Mouse (Mus musculus) testis, adult 2 months (tissue): ENCODE measurements around the gene Vps52. TPM values are rescaled to one million over a fixed set of nuclear protein-coding genes. Genes with fewer than 3 reads are reported as not detected.

Source experiments
- H3K27ac ChIP-seq: fragments of 200-500 bp; 2 replicates; pipeline ENCODE4 v1.5.1; 2012; ENCODE audit warnings: low read depth, low read length; ENCODE audit not compliant: control insufficient read depth, insufficient read depth
- H3K27me3 ChIP-seq: fragments of 200-500 bp; 2 replicates; pipeline ENCODE4 v1.6.1; 2012; ENCODE audit warnings: mild to moderate bottlenecking, low read length, moderate library complexity; ENCODE audit not compliant: control insufficient read depth, insufficient read depth
- H3K36me3 ChIP-seq: fragments of 200-500 bp; 2 replicates; pipeline ENCODE4 v1.6.1; 2012; ENCODE audit warnings: mild to moderate bottlenecking, low read length; ENCODE audit not compliant: control insufficient read depth, insufficient read depth
- H3K4me1 ChIP-seq: fragments of 200-500 bp; 2 replicates; pipeline ENCODE4 v1.6.1; 2012; ENCODE audit warnings: low read length; ENCODE audit not compliant: control insufficient read depth, insufficient read depth
- H3K4me3 ChIP-seq: fragments of 200-500 bp; 2 replicates; pipeline ENCODE4 v1.5.1; 2012; ENCODE audit warnings: low read depth, mild to moderate bottlenecking, low read length, moderate library complexity, mixed read lengths; ENCODE audit not compliant: control insufficient read depth
- CTCF ChIP-seq: fragments of 200-500 bp; IDR thresholded peaks from 2 replicates; pipeline ENCODE4 v1.5.1; 2012; ENCODE audit warnings: low read depth, mild to moderate bottlenecking, inconsistent platforms, low read length, moderate library complexity; ENCODE audit not compliant: control insufficient read depth, insufficient read depth, insufficient replicate concordance
- POLR2A ChIP-seq: fragments of 200-500 bp; IDR thresholded peaks from 2 replicates; pipeline ENCODE4 v1.6.1; 2012; ENCODE audit warnings: low read depth, mild to moderate bottlenecking, inconsistent platforms, low read length, moderate library complexity; ENCODE audit not compliant: control insufficient read depth
- polyA plus RNA-seq: library from polyadenylated mRNA; depleted of rRNA; stranded (reverse); fragments of >200 nt; gene quantifications from 2 replicates; pipeline ENCODE4 v1.2.3, GENCODE M21; 2012; rRNA removed

The Vps52 gene
- 45.7 and 48.5 TPM in 2 replicates for polyA plus RNA-seq

DNA sequence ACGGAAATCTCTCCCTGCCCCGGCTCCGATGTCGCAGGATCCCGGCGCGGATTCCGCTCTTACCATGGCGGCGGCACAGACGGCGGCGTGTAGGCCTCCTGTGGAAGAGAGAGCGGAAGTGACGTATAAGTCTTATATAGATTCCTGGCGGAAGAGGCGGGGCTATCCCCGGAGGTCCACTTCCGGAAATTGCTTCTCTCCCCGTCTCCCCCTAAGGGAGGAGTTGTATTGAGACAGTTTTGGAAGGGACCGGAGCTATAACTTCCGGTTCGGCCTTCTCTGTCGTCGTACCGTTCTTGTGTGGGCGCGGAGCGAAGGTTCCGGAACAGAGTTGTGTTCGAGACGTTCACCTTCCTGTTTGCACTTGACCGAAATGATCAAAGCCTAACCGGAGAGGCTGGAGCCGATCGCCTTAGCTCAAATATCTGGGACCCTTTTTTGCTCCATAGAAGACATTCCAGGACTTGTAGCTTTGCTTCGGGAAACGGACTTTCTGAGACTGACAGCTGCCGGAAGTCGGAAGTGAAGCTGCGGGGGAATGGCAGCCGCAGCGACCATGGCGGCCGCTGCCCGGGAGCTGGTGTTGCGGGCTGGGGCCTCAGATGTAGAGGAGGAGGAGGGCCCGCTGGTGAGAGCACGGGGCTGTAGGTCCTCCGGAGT, at the start of gene Vps52, which contains the start of gene Rps18:
TSS of gene Vps52 (plus strand) at position 258 of the 660 bp plus-strand sequence.
TSS of gene Rps18 (minus strand) at position 447 of the 660 bp plus-strand sequence.
- Histone ChIP-seq H3K4me3 (peak within 1 kb of the TSS; percentile 99), H3K27me3 (no peaks in the 10 kb centered on the region), H3K27ac (peak within 1 kb of the TSS; percentile 95), H3K4me1 (peaks cover 17% of the 10 kb centered on the region), H3K36me3 (no peaks in the 10 kb centered on the region; the same call in none of the 2 replicates)
- TF ChIP-seq CTCF, result no peak
- peak; percentile 97 for TF ChIP-seq POLR2A

DNA sequence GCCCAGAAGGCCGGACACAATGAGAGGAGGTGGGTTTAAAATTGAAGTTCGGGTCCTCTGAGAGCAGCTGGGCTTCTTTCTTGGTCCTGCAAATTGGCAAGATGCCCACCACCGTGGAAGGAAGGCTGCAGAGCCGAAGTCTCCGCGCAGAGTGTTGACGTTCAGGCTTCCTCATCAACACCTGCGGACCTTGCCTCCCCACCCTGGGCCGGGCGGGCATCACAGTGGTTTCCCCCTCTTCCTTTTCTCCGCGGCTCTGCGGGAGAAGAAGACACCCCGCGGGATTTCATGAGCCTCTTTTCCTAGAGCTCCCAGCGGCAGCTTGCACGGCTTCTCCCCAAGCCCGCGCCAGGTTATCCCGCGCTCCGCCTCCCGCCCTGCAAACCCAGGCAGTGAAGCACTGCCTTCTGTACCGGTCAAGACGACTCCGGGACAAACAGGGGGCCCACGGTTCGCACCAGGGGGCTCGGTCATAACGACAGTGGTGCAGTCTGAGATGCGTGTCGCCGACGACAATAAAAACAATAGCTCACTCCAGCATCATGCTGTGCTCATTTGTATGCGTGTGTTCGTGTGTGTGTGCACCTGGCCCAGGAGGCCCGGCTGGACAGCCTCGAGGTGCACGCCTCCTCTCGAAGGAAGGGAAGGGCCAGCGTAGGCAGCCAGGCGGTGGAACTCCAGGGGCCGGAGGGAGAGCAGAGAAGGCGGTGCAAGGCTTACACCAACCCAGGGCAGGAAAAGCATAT, 47.1 kb upstream of the Vps52 start:
- Histone ChIP-seq H3K27me3 (no peaks in the 10 kb centered on the region), H3K4me3 (peak overlapping the region; percentile 85), H3K27ac (peak overlapping the region; percentile 62), H3K4me1 (peaks cover 19% of the 10 kb centered on the region), H3K36me3 (peaks cover 10% of the 10 kb centered on the region)
- TF ChIP-seq CTCF (no peak), POLR2A (no peak)

- TF ChIP-seq POLR2A, result peak; percentile 80
- TF ChIP-seq CTCF, result no peak
- H3K4me3 ChIP-seq, result peak within 1 kb of the TSS; percentile 85
- peak within 1 kb of the TSS; percentile 88 for H3K27ac ChIP-seq
- H3K4me1 ChIP-seq, result peaks cover 19% of the 10 kb centered on the region
- H3K27me3 ChIP-seq, result no peaks in the 10 kb centered on the region
- peaks cover 10% of the 10 kb centered on the region for H3K36me3 ChIP-seq
Observed at GRCm38 (mm10) chr17:33909077-33909868, 46.3 kb upstream of the Vps52 start, which contains the start of gene Daxx. Daxx (plus strand) TSS chr17:33909414.

GRCm38 (mm10) chr17:33909869-33910250, 45.8 kb upstream of the Vps52 start:
- H3K36me3 ChIP-seq, result peaks cover 12% of the 10 kb centered on the region
- H3K4me3 ChIP-seq, result peak overlapping the region; percentile 85
- H3K27ac ChIP-seq, result peak overlapping the region; percentile 88
- TF ChIP-seq CTCF (no peak), POLR2A (peak; percentile 36; the same call in 1 of the 2 replicates)
- peaks cover 19% of the 10 kb centered on the region for H3K4me1 ChIP-seq
- no peaks in the 10 kb centered on the region for H3K27me3 ChIP-seq

- Histone ChIP-seq H3K27me3 (no peaks in the 10 kb centered on the region), H3K27ac (peak overlapping the region; percentile 88), H3K4me1 (peaks cover 23% of the 10 kb centered on the region), H3K4me3 (peak overlapping the region; percentile 85), H3K36me3 (peaks cover 14% of the 10 kb centered on the region)
- TF ChIP-seq POLR2A (no peak), CTCF (no peak)
Observed at GRCm38 (mm10) chr17:33910346-33911051, 45.1 kb upstream of the Vps52 start.

GRCm38 (mm10) chr17:33911052-33911812, 44.4 kb upstream of the Vps52 start:
- Histone ChIP-seq H3K36me3 (peaks cover 14% of the 10 kb centered on the region), H3K27ac (peak overlapping the region; percentile 67), H3K4me1 (peaks cover 23% of the 10 kb centered on the region), H3K27me3 (no peaks in the 10 kb centered on the region), H3K4me3 (peak overlapping the region; percentile 85)
- no peak for TF ChIP-seq POLR2A
- no peak for TF ChIP-seq CTCF
